Mouse (Mus musculus) kidney, adult 2 months (tissue): ENCODE data around the gene Glis3. TPM values are rescaled to one million over a fixed set of nuclear protein-coding genes. Genes with fewer than 3 reads are reported as not detected.

ENCODE experiments used
- DNase-seq: peaks from one replicate; pipeline ENCODE4 v3.0.0; 2021
- H3K27ac ChIP-seq: fragments of 200-500 bp; 2 replicates; pipeline ENCODE4 v1.5.1; 2012; ENCODE audit warnings: low read depth, low read length, control low read depth, inconsistent platforms; ENCODE audit not compliant: insufficient read depth
- H3K27me3 ChIP-seq: fragments of 200-500 bp; replicated peaks from 2 replicates; pipeline ENCODE4 v1.6.1; 2012; ENCODE audit warnings: mild to moderate bottlenecking, moderate library complexity, low read length, inconsistent platforms; ENCODE audit not compliant: control insufficient read depth, insufficient read depth
- H3K36me3 ChIP-seq: fragments of 200-500 bp; 2 replicates; pipeline ENCODE4 v1.6.1; 2012; ENCODE audit warnings: mild to moderate bottlenecking, moderate library complexity, low read length, inconsistent platforms; ENCODE audit not compliant: control insufficient read depth, insufficient read depth
- H3K4me1 ChIP-seq: fragments of 200-500 bp; 2 replicates; pipeline ENCODE4 v1.6.1; 2011; ENCODE audit warnings: low read length; ENCODE audit not compliant: control insufficient read depth, insufficient read depth
- H3K4me3 ChIP-seq: fragments of 200-500 bp; 2 replicates; pipeline ENCODE4 v1.5.1; 2011; ENCODE audit warnings: mild to moderate bottlenecking, low read depth, low read length, control low read depth; ENCODE audit not compliant: insufficient read depth
- CTCF ChIP-seq: fragments of 200-500 bp; conservative IDR thresholded peaks from 2 replicates; pipeline ENCODE4 v1.5.1; 2011; ENCODE audit warnings: low read depth, mild to moderate bottlenecking, control low read depth, low read length, moderate library complexity, mixed read lengths; ENCODE audit not compliant: insufficient read depth, insufficient read length
- POLR2A ChIP-seq: fragments of 200-500 bp; IDR thresholded peaks from one replicate; pipeline ENCODE4 v1.6.1; 2011; ENCODE audit warnings: low read depth, low read length, control low read depth
- WGBS: fragments of 180-500 bp; shearing (Covaris S2); methylation state at CpG from one replicate; pipeline ENCODE4 v1.1.7; 2018; 5-methylcytosine and 5-hydroxymethylcytosine counted together
- polyA plus RNA-seq: library from polyadenylated mRNA; depleted of rRNA; stranded (reverse); fragments of >200 nt; gene quantifications from 2 replicates; pipeline ENCODE4 v1.2.3, GENCODE M21; 2012; rRNA removed

Gene Glis3
- polyA plus RNA-seq = 23.7 and 28.7 TPM in 2 replicates

- Histone ChIP-seq H3K4me3 (peak within 1 kb of the TSS; percentile 85), H3K27ac (peak within 1 kb of the TSS; percentile 91), H3K27me3 (no peaks in the 10 kb centered on the region), H3K4me1 (no peaks in the 10 kb centered on the region; the same call in 1 of the 2 replicates), H3K36me3 (no peaks in the 10 kb centered on the region)
- DNase-seq = peak; percentile 88
- TF ChIP-seq CTCF (no peak), POLR2A (no peak)
- WGBS = under 1% methylated on average over 62 of the region's 66 CpGs
These were observed at the start of gene Glis3 for GRCm38 (mm10) chr19:28679776-28680391. Glis3 (minus strand) TSS chr19:28680077.

- Histone ChIP-seq H3K36me3 (no peaks in the 10 kb centered on the region), H3K4me3 (no peak overlapping the region), H3K27me3 (no peaks in the 10 kb centered on the region), H3K4me1 (no peaks in the 10 kb centered on the region; the same call in 1 of the 2 replicates), H3K27ac (no peak overlapping the region)
- peak; percentile 78 for DNase-seq
- TF ChIP-seq CTCF = peak; percentile 38
- TF ChIP-seq POLR2A = no peak
- WGBS = 50% methylated on average over 18 of the region's 18 CpGs
These were observed 46.4 kb upstream of the Glis3 start for GRCm38 (mm10) chr19:28726161-28726880.

GRCm38 (mm10) chr19:28724641-28725040 is 44.8 kb upstream of the Glis3 start:
- no peak overlapping the region for H3K4me3 ChIP-seq
- no peak for TF ChIP-seq POLR2A
- TF ChIP-seq CTCF = no peak
- no peaks in the 10 kb centered on the region for H3K27me3 ChIP-seq
- DNase-seq = no peak
- 87% methylated on average over 7 of the region's 7 CpGs for WGBS
- H3K4me1 ChIP-seq = no peaks in the 10 kb centered on the region; the same call in 1 of the 2 replicates
- no peak overlapping the region for H3K27ac ChIP-seq
- no peaks in the 10 kb centered on the region for H3K36me3 ChIP-seq

- Histone ChIP-seq H3K27me3 (no peaks in the 10 kb centered on the region), H3K36me3 (no peaks in the 10 kb centered on the region), H3K4me1 (no peaks in the 10 kb centered on the region; the same call in 1 of the 2 replicates), H3K27ac (no peak overlapping the region), H3K4me3 (no peak overlapping the region)
- 86% methylated on average over 4 of the region's 4 CpGs for WGBS
- no peak for DNase-seq
- TF ChIP-seq POLR2A = no peak
- no peak for TF ChIP-seq CTCF
These were observed 42.7 kb upstream of the Glis3 start for GRCm38 (mm10) chr19:28722626-28723025.

- H3K27ac ChIP-seq = no peak overlapping the region
- no peak for DNase-seq
- no peaks in the 10 kb centered on the region; the same call in 1 of the 2 replicates for H3K4me1 ChIP-seq
- H3K36me3 ChIP-seq = no peaks in the 10 kb centered on the region
- 74% methylated on average over 10 of the region's 10 CpGs for WGBS
- TF ChIP-seq CTCF (no peak), POLR2A (no peak)
- no peak overlapping the region for H3K4me3 ChIP-seq
- no peaks in the 10 kb centered on the region for H3K27me3 ChIP-seq
These were observed 42.0 kb upstream of the Glis3 start for GRCm38 (mm10) chr19:28721834-28722233.

GRCm38 (mm10) chr19:28720016-28720415 is 40.1 kb upstream of the Glis3 start:
- no peak overlapping the region for H3K4me3 ChIP-seq
- DNase-seq = no peak
- no peaks in the 10 kb centered on the region for H3K36me3 ChIP-seq
- TF ChIP-seq CTCF (no peak), POLR2A (no peak)
- H3K27ac ChIP-seq = no peak overlapping the region
- H3K27me3 ChIP-seq = no peaks in the 10 kb centered on the region
- no peaks in the 10 kb centered on the region for H3K4me1 ChIP-seq

GRCm38 (mm10) chr19:28714674-28715073 is 34.8 kb upstream of the Glis3 start:
- 77% methylated on average over 4 of the region's 4 CpGs for WGBS
- Histone ChIP-seq H3K4me3 (no peak overlapping the region), H3K27me3 (no peaks in the 10 kb centered on the region), H3K36me3 (no peaks in the 10 kb centered on the region), H3K27ac (no peak overlapping the region), H3K4me1 (no peaks in the 10 kb centered on the region)
- no peak for DNase-seq
- TF ChIP-seq POLR2A = no peak
